Mouse (Mus musculus) kidney, postnatal 0 days (tissue): ENCODE measurements around the gene Rrbp1. TPM values are rescaled to one million over a fixed set of nuclear protein-coding genes. Genes with fewer than 3 reads are reported as not detected.

ENCODE experiments used
- ATAC-seq: fragments of 200-750 bp; cut with Nextera tagmentation; replicated peaks from 2 replicates; pipeline ENCODE4 v1.8.0; 2017; ENCODE audit warnings: low read depth, moderate number of reproducible peaks, moderate TSS enrichment, moderate library complexity; ENCODE audit not compliant: low FRiP score
- DNase-seq: peaks from one replicate; pipeline ENCODE4 v3.0.0-alpha.2; 2016; ENCODE audit warnings: low spot score
- H3K27ac ChIP-seq: fragments of 300-500 bp; sonication (generic); 2 replicates; pipeline ENCODE4 v1.5.1; 2014; ENCODE audit warnings: mild to moderate bottlenecking
- H3K27me3 ChIP-seq: fragments of 300-500 bp; sonication (generic); 2 replicates; pipeline ENCODE4 v1.6.1; 2014; ENCODE audit warnings: low read length, mixed read lengths; ENCODE audit not compliant: insufficient read depth
- H3K36me3 ChIP-seq: fragments of 300-500 bp; sonication (generic); 2 replicates; pipeline ENCODE4 v1.6.1; 2014; ENCODE audit warnings: low read length, mixed read lengths; ENCODE audit not compliant: insufficient read depth
- H3K4me1 ChIP-seq: fragments of 300-500 bp; sonication (generic); replicated peaks from 2 replicates; pipeline ENCODE4 v1.6.1; 2014; ENCODE audit warnings: antibody characterized with exemption, low read length, mixed read lengths; ENCODE audit not compliant: insufficient read depth
- H3K4me2 ChIP-seq: fragments of 300-500 bp; sonication (generic); 2 replicates; pipeline ENCODE4 v1.6.1; 2014; ENCODE audit warnings: mild to moderate bottlenecking, low read length, moderate library complexity, mixed read lengths
- H3K4me3 ChIP-seq: fragments of 300-500 bp; sonication (generic); replicated peaks from 2 replicates; pipeline ENCODE4 v1.5.1; 2014; ENCODE audit warnings: low read depth, low read length
- H3K9ac ChIP-seq: fragments of 300-500 bp; sonication (generic); 2 replicates; pipeline ENCODE4 v1.6.1; 2014; ENCODE audit warnings: low read depth, low read length
- H3K9me3 ChIP-seq: fragments of 300-500 bp; sonication (generic); replicated peaks from 2 replicates; pipeline ENCODE4 v1.6.1; 2016; ENCODE audit warnings: low read length, inconsistent platforms, mixed read lengths
- CTCF ChIP-seq: IDR thresholded peaks from 2 replicates; pipeline ENCODE4 v1.5.1; 2016; ENCODE audit warnings: antibody characterized with exemption, low read depth, mild to moderate bottlenecking, moderate library complexity
- WGBS: fragments of 180-500 bp; shearing (Covaris S2); extraction: QIAGEN DNeasy Blood & Tissue Kit; methylation state at CpG from one replicate; pipeline ENCODE4 v1.1.7; 2014; 5-methylcytosine and 5-hydroxymethylcytosine counted together
- polyA plus RNA-seq: library from polyadenylated mRNA; unstranded; fragments of >200 nt; fragmentation: Nextera tagmentation; extraction: Ambion mirVana; gene quantifications from 2 replicates; pipeline ENCODE4 v1.2.1, GENCODE M21; 2015

Rrbp1 gene
- polyA plus RNA-seq, 1 experiment from 2014 or later = 68.7 TPM

DNA sequence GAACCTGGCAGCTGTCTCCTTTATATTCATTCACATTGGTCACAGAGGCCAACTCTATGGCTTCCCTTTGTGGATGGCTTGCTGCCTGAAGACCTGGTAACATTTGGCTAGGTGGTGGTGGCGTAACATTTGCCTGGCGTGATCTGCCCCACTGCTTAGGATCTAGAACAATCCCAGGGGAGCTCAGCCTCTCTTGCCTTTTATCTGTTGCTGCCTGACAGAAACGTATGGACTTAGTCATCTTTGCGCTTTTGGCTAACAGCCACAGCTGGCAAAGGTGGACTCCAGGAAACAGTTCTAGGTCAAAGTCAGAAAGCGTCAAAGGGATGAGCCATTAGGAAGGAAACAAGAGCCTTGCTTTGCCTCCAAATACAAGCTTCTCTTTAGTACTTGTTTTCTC is 106.2 kb downstream of the Rrbp1 start:
- no peaks in the 10 kb centered on the region for H3K27me3 ChIP-seq
- DNase-seq (no peak), ATAC-seq (no peak)
- WGBS = 65% methylated on average over 5 of the region's 5 CpGs
- H3K27ac ChIP-seq = no peak overlapping the region
- H3K36me3 ChIP-seq = no peaks in the 10 kb centered on the region
- H3K9ac ChIP-seq = no peak overlapping the region
- no peak overlapping the region for H3K4me3 ChIP-seq
- H3K9me3 ChIP-seq = no peaks in the 10 kb centered on the region
- TF ChIP-seq CTCF = no peak
- H3K4me2 ChIP-seq = no peak overlapping the region
- H3K4me1 ChIP-seq = no peaks in the 10 kb centered on the region

DNA sequence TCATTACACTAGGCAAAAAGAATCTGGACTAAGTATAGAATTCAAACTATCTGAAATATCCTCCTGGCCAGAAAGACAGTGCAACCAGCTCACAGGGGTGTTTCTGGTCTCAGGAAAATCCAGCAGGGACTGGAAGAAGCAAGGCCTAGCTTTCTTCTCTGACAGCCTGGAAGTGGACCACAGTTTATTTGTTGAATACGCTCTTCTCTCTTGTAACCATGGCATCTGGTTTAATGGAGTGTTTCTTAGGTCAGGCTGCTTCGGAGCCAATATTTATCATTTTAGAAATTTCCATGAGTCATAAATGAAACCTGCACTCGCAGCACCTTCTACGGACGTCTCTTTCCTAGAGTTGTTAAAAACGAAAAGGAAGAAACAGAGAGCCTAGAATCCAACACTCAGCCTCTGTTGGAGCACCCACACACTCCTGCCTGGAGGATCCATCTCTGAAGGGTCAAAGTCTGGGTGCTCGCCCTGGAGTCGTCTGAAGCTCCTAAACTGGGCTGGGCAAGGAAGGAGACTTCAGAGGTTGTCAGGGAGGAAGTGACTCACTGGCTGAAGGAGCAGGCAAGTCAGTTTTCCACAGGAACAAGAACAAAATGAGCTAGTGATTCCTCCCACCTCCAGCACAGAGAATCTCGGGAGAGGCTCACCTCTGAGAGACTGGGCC is 107.6 kb downstream of the Rrbp1 start:
- Histone ChIP-seq H3K27me3 (no peaks in the 10 kb centered on the region), H3K36me3 (no peaks in the 10 kb centered on the region), H3K9me3 (no peaks in the 10 kb centered on the region), H3K4me2 (no peak overlapping the region), H3K27ac (peak overlapping the region; percentile 60; the same call in 1 of the 2 replicates), H3K4me3 (no peak overlapping the region), H3K9ac (no peak overlapping the region), H3K4me1 (no peaks in the 10 kb centered on the region)
- no peak for TF ChIP-seq CTCF
- peak; percentile 47 for DNase-seq
- no peak for ATAC-seq
- 54% methylated on average over 9 of the region's 9 CpGs for WGBS

DNA sequence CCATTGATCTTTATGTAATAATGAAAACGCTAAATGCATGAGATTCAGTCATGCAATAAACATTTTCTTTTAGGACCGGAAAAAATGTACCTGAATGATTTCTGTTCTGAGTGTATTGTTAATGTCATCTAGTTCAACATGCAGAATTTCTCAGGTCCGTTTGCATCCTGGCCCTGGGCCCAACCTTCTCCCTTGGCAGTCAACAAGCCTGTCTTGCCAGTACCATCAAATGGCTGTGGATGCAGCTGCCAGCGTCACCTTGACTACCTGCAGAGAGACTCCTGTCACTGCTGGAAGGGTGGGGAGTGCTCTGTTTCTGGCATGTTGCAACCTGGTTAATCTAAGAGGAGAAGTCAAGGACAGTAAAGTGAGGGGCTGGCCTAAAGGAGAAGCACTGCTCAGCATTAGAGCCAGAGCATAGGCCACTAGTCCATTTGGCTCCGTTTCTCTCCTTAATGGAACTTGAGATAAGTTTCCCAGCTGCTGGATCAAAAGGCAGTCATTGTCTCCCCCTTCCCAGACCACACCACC is 110.2 kb downstream of the Rrbp1 start:
- no peaks in the 10 kb centered on the region for H3K27me3 ChIP-seq
- no peaks in the 10 kb centered on the region for H3K36me3 ChIP-seq

DNA sequence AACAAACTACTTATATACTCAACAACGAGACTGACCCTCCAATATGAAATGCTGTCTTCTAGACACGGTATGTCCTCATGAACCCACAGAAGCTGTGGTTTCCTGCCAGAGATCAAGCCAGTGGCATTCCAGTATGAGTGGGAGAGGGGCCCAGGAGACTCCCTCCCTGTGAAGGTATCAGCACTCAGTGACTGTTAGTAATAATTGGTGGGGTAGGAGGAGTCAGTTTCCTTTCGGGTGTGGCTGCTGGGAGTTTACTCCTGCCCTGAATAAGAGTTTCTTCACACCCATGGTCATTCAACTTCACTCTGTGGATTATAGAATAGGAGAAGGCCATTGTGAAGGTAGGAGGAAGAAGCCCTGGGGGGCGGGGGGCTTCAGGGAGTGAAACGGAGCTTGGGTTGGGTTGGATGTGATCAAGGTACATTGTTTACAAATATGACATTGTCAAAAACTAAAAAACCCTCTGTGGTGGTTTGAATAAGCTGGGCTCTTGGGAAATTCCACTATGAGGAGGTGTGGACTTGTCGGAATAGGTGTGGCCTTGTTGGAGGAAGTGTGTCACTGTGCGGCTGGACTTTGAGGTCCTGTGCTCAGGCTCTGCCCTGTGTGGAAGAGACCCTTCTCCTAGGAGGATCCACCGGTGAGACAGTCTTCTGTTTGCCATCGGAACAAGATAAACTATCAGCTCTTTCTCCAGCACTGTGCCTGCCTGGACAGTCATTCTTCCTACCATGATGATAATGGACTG is 111.4 kb downstream of the Rrbp1 start:
- no peak for ATAC-seq

More for the DNA sequence above, 110.2 kb downstream of the Rrbp1 start:
- no peak for TF ChIP-seq CTCF
- Histone ChIP-seq H3K27ac (no peak overlapping the region), H3K9me3 (no peaks in the 10 kb centered on the region), H3K4me3 (no peak overlapping the region), H3K4me2 (no peak overlapping the region), H3K4me1 (no peaks in the 10 kb centered on the region), H3K9ac (no peak overlapping the region)
- 64% methylated on average over 5 of the region's 5 CpGs for WGBS
- no peak for DNase-seq
- no peak for ATAC-seq

More for the DNA sequence above, 111.4 kb downstream of the Rrbp1 start:
- DNase-seq = no peak
- 84% methylated on average over 9 of the region's 9 CpGs for WGBS
- no peak overlapping the region for H3K4me2 ChIP-seq
- TF ChIP-seq CTCF = no peak
- H3K27me3 ChIP-seq = no peaks in the 10 kb centered on the region
- H3K36me3 ChIP-seq = no peaks in the 10 kb centered on the region
- H3K4me1 ChIP-seq = no peaks in the 10 kb centered on the region
- H3K4me3 ChIP-seq = no peak overlapping the region
- no peak overlapping the region for H3K9ac ChIP-seq
- H3K9me3 ChIP-seq = no peaks in the 10 kb centered on the region
- H3K27ac ChIP-seq = no peak overlapping the region

Other genes with a start within 250 kb of the Rrbp1 start
- gene Bfsp1, start 148.1 kb downstream of the Rrbp1 start, polyA plus RNA-seq = 1.6 and 2.2 TPM in 2 replicates
- 513 and 555 TPM in 2 replicates for gene Dstn, start 95.9 kb downstream of the Rrbp1 start, polyA plus RNA-seq
- not detected in 2 replicates for gene Banf2, start 21.8 kb upstream of the Rrbp1 start, polyA plus RNA-seq